ENCODE assay signal across 14 mouse cellular contexts in the genomic region with DNA sequence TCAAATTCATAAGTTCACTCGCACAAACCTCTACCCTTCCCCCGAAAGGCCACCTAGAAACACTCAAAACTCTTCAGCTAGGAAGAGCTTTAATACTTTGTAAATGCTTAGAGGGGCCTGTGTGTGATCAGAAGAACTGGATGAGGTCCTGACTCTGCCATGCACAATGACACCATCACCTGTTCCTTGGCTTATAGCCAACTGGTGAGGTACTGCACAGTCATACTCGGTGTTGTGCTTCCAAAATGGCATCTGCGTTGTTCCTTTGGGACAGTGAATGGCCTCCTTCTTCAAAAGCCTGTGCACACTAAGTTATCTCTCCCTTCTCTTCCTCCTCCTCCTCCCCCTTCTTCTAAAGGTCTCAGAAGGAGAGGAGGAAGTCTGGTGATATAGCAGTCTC. TPM values are rescaled to one million over a fixed set of nuclear protein-coding genes. Genes with fewer than 3 reads are reported as not detected.
DNase-seq lines count a peak whose midpoint lies in the region; ATAC-seq and TF ChIP-seq lines count a peak whose summit lies in the region.
"Had no signal": no experiment of that assay in that cellular context is flagged by ENCODE, and none has a peak within 500 bp of the region (broad histone marks: within the 10 kb centered on the region; RNA-seq: fewer than 3 reads in every experiment).

No protein-coding gene starts in this region.

- 90% methylated on average over 4 of the region's 4 CpGs for WGBS in forebrain, embryonic 11.5 days
- WGBS in forebrain, postnatal 0 days = 86% methylated on average over 4 of the region's 4 CpGs
- WGBS in embryonic facial prominence, embryonic 13.5 days = 89% methylated on average over 4 of the region's 4 CpGs
- 91% methylated on average over 4 of the region's 4 CpGs for WGBS in midbrain, embryonic 12.5 days
- 90% methylated on average over 4 of the region's 4 CpGs for WGBS in kidney, embryonic 14.5 days

- no peak for TF ChIP-seq CTCF in forebrain, postnatal 0 days (IDR thresholded peaks at IDR 0.05; ENCODE audit: low read depth)

- no peak for ATAC-seq in forebrain, embryonic 11.5 days (replicated peaks; ENCODE audit: low FRiP score)
- ATAC-seq in forebrain, postnatal 0 days = no peak
- no peak for ATAC-seq in megakaryocyte, adult 5-6 weeks (ENCODE audit: poor library complexity, severe bottlenecking)
- ATAC-seq in embryonic facial prominence, embryonic 13.5 days (ENCODE audit: insufficient number of reproducible peaks, insufficient read depth, low FRiP score, low TSS enrichment, low read depth) = no peak
- ATAC-seq in midbrain, embryonic 12.5 days (ENCODE audit: low FRiP score, low read depth) = no peak
- no peak for ATAC-seq in kidney, embryonic 14.5 days (ENCODE audit: low FRiP score, low TSS enrichment)

- DNase-seq in forebrain, embryonic 11.5 days (ENCODE audit: low spot score) = no peak
- no peak for DNase-seq in forebrain, postnatal 0 days
- no peak for DNase-seq in cerebellum, postnatal 4 days (ENCODE audit: low spot score in 2 of 2)
- DNase-seq: cerebellum, postnatal 36 days; kidney, postnatal 14 days; right cerebral cortex, postnatal 14 days had no signal

- peaks cover 12% of the 10 kb centered on the region for H3K4me1 ChIP-seq in forebrain, embryonic 11.5 days (replicated peaks; ENCODE audit: control insufficient read depth, insufficient read depth, low read length)
- H3K4me1 ChIP-seq in forebrain, postnatal 0 days (ENCODE audit: insufficient read depth) = peaks cover 8% of the 10 kb centered on the region; the same call in 1 of the 2 replicates
- H3K4me1 ChIP-seq in megakaryocyte, embryonic 14.5 days = peaks cover 60% of the 10 kb centered on the region
- H3K4me1 ChIP-seq in embryonic facial prominence, embryonic 13.5 days = peaks cover 32% of the 10 kb centered on the region
- H3K4me1 ChIP-seq in midbrain, embryonic 12.5 days = peaks cover 36% of the 10 kb centered on the region
- H3K4me1 ChIP-seq in kidney, embryonic 14.5 days (ENCODE audit: control insufficient read depth, insufficient read depth, low read length) = peaks cover 19% of the 10 kb centered on the region

- no peaks in the 10 kb centered on the region for H3K9me3 ChIP-seq in forebrain, embryonic 11.5 days (ENCODE audit: control insufficient read depth, low read length)
- no peaks in the 10 kb centered on the region for H3K9me3 ChIP-seq in forebrain, postnatal 0 days (ENCODE audit: low read length)
- no peaks in the 10 kb centered on the region for H3K9me3 ChIP-seq in megakaryocyte, embryonic 14.5 days
- no peaks in the 10 kb centered on the region for H3K9me3 ChIP-seq in embryonic facial prominence, embryonic 13.5 days
- no peaks in the 10 kb centered on the region for H3K9me3 ChIP-seq in midbrain, embryonic 12.5 days
- no peaks in the 10 kb centered on the region for H3K9me3 ChIP-seq in kidney, embryonic 14.5 days (ENCODE audit: control insufficient read depth, low read length)

- no peaks in the 10 kb centered on the region for H3K27me3 ChIP-seq in forebrain, embryonic 11.5 days (ENCODE audit: control insufficient read depth, insufficient read depth, low read length)
- H3K27me3 ChIP-seq in forebrain, postnatal 0 days (ENCODE audit: insufficient read depth, low read length) = no peaks in the 10 kb centered on the region
- no peaks in the 10 kb centered on the region for H3K27me3 ChIP-seq in megakaryocyte, embryonic 14.5 days (replicated peaks)
- H3K27me3 ChIP-seq in embryonic facial prominence, embryonic 13.5 days = no peaks in the 10 kb centered on the region
- H3K27me3 ChIP-seq in midbrain, embryonic 12.5 days = no peaks in the 10 kb centered on the region
- H3K27me3 ChIP-seq in kidney, embryonic 14.5 days (ENCODE audit: control insufficient read depth, insufficient read depth, low read length) = no peaks in the 10 kb centered on the region

- H3K4me2 ChIP-seq in forebrain, embryonic 11.5 days (ENCODE audit: low read depth, low read length, severe bottlenecking) = no peak overlapping the region
- no peak overlapping the region for H3K4me2 ChIP-seq in forebrain, postnatal 0 days (ENCODE audit: low read depth)
- H3K4me2 ChIP-seq in embryonic facial prominence, embryonic 13.5 days = no peak overlapping the region
- H3K4me2 ChIP-seq in midbrain, embryonic 12.5 days (replicated peaks) = no peak overlapping the region
- H3K4me2 ChIP-seq in kidney, embryonic 14.5 days (replicated peaks; ENCODE audit: low read depth, low read length) = no peak overlapping the region

- peak overlapping the region; percentile 44; the same call in 1 of the 2 replicates for H3K9ac ChIP-seq in forebrain, embryonic 11.5 days (ENCODE audit: low read length)
- H3K9ac ChIP-seq in forebrain, postnatal 0 days = no peak overlapping the region
- H3K9ac ChIP-seq in embryonic facial prominence, embryonic 13.5 days = no peak overlapping the region
- H3K9ac ChIP-seq in midbrain, embryonic 12.5 days (replicated peaks) = no peak overlapping the region
- H3K9ac ChIP-seq in kidney, embryonic 14.5 days (ENCODE audit: low read depth, low read length) = no peak overlapping the region

- no peaks in the 10 kb centered on the region for H3K36me3 ChIP-seq in forebrain, embryonic 11.5 days (ENCODE audit: control insufficient read depth, insufficient read depth, low read length)
- H3K36me3 ChIP-seq in forebrain, postnatal 0 days (ENCODE audit: insufficient read depth) = no peaks in the 10 kb centered on the region
- H3K36me3 ChIP-seq in megakaryocyte, embryonic 14.5 days (replicated peaks; ENCODE audit: low read length) = peaks cover 51% of the 10 kb centered on the region
- H3K36me3 ChIP-seq in embryonic facial prominence, embryonic 13.5 days = 0 out of 2 replicates have a peak, but pooled peaks cover 14% of the 10 kb centered on the region
- no peaks in the 10 kb centered on the region for H3K36me3 ChIP-seq in midbrain, embryonic 12.5 days
- peaks cover 6% of the 10 kb centered on the region; the same call in 1 of the 2 replicates for H3K36me3 ChIP-seq in kidney, embryonic 14.5 days (ENCODE audit: control insufficient read depth, insufficient read depth, low read length)

- H3K27ac ChIP-seq in forebrain, embryonic 11.5 days (ENCODE audit: low read depth, low read length) = no peak overlapping the region
- H3K27ac ChIP-seq in forebrain, postnatal 0 days (ENCODE audit: low read depth, low read length) = no peak overlapping the region
- 0 out of 2 replicates have a peak overlapping the region, but pooled peaks have one; percentile 97 for H3K27ac ChIP-seq in embryonic facial prominence, embryonic 13.5 days
- H3K27ac ChIP-seq in midbrain, embryonic 12.5 days (replicated peaks) = peak overlapping the region; percentile 96
- H3K27ac ChIP-seq in kidney, embryonic 14.5 days (ENCODE audit: low read depth, low read length) = no peak overlapping the region

- H3K4me3 ChIP-seq in forebrain, embryonic 11.5 days (ENCODE audit: low read depth, low read length) = no peak overlapping the region
- H3K4me3 ChIP-seq in forebrain, postnatal 0 days (ENCODE audit: low read depth, low read length) = no peak overlapping the region
- H3K4me3 ChIP-seq in megakaryocyte, embryonic 14.5 days (replicated peaks) = peak overlapping the region; percentile 90
- no peak overlapping the region for H3K4me3 ChIP-seq in embryonic facial prominence, embryonic 13.5 days
- no peak overlapping the region for H3K4me3 ChIP-seq in midbrain, embryonic 12.5 days
- no peak overlapping the region for H3K4me3 ChIP-seq in kidney, embryonic 14.5 days (ENCODE audit: low read length)

RNA-seq across cellular contexts. Expression of a gene that starts 8.3 kb away (rescaled TPM):
- polyA plus RNA-seq in forebrain, embryonic 11.5 days (2014; fragmentation: Nextera tagmentation; extraction: Ambion mirVana) = 0.04 and 0.15 TPM in 2 replicates
- total RNA-seq in forebrain, postnatal 0 days (2014; rRNA removed) = 2.1 and 2.3 TPM in 2 replicates
- 0.99 and 1.8 TPM in 2 replicates for polyA plus RNA-seq in forebrain, postnatal 0 days (2015; fragmentation: Nextera tagmentation; extraction: Ambion mirVana)
- polyA plus RNA-seq in megakaryocyte, embryonic 14.5 days (2012; ENCODE audit: insufficient read depth, low replicate concordance) = not detected in 2 replicates
- total RNA-seq in megakaryocyte, adult 5-6 weeks (2015) = 0.18 and 0.32 TPM in 2 replicates
- total RNA-seq in megakaryocyte, adult 5-6 weeks (2017) = not detected in 2 replicates
- 0.20 and 0.29 TPM in 2 replicates for polyA plus RNA-seq in embryonic facial prominence, embryonic 13.5 days (2015; fragmentation: Nextera tagmentation; extraction: Ambion mirVana)
- 0.13 and 0.14 TPM in 2 replicates for polyA plus RNA-seq in midbrain, embryonic 12.5 days (2016; fragmentation: Nextera tagmentation; extraction: Ambion mirVana)
- 0.03 and 0.14 TPM in 2 replicates for polyA plus RNA-seq in kidney, embryonic 14.5 days (2014; fragmentation: Nextera tagmentation; extraction: Ambion mirVana)
- total RNA-seq: gastrocnemius, adult 8-10 months; liver, adult 2 months had no signal
- polyA plus RNA-seq: erythroblast, embryonic 14.5 days; liver, adult 2 months had no signal

RNA-seq across cellular contexts. Expression of a gene that starts 8.3 kb away (rescaled TPM):
- 18.8 and 20.4 TPM in 2 replicates for polyA plus RNA-seq in forebrain, embryonic 11.5 days (2014; fragmentation: Nextera tagmentation; extraction: Ambion mirVana)
- 3.8 and 4.9 TPM in 2 replicates for total RNA-seq in forebrain, postnatal 0 days (2014; rRNA removed)
- 2.2 and 2.4 TPM in 2 replicates for polyA plus RNA-seq in forebrain, postnatal 0 days (2015; fragmentation: Nextera tagmentation; extraction: Ambion mirVana)
- 2.1 and 2.3 TPM in 2 replicates for polyA plus RNA-seq in megakaryocyte, embryonic 14.5 days (2012; ENCODE audit: insufficient read depth, low replicate concordance)
- 14.8 and 18.9 TPM in 2 replicates for total RNA-seq in megakaryocyte, adult 5-6 weeks (2015)
- 28.4 and 28.9 TPM in 2 replicates for total RNA-seq in megakaryocyte, adult 5-6 weeks (2017)
- 14.4 and 16.5 TPM in 2 replicates for polyA plus RNA-seq in embryonic facial prominence, embryonic 13.5 days (2015; fragmentation: Nextera tagmentation; extraction: Ambion mirVana)
- polyA plus RNA-seq in midbrain, embryonic 12.5 days (2016; fragmentation: Nextera tagmentation; extraction: Ambion mirVana) = 16.3 and 18.9 TPM in 2 replicates
- polyA plus RNA-seq in kidney, embryonic 14.5 days (2014; fragmentation: Nextera tagmentation; extraction: Ambion mirVana) = 8.3 and 14.6 TPM in 2 replicates

RNA-seq across cellular contexts. Expression of a gene that starts 26.7 kb away (rescaled TPM):
- polyA plus RNA-seq in forebrain, embryonic 11.5 days (2014; fragmentation: Nextera tagmentation; extraction: Ambion mirVana) = not detected in 2 replicates
- total RNA-seq in forebrain, postnatal 0 days (2014; rRNA removed) = 0.46 and 2.6 TPM in 2 replicates
- polyA plus RNA-seq in forebrain, postnatal 0 days (2015; fragmentation: Nextera tagmentation; extraction: Ambion mirVana) = 0.42 and 0.62 TPM in 2 replicates
- not detected in 2 replicates for polyA plus RNA-seq in megakaryocyte, embryonic 14.5 days (2012; ENCODE audit: insufficient read depth, low replicate concordance)
- not detected in 2 replicates for total RNA-seq in megakaryocyte, adult 5-6 weeks (2015)
- total RNA-seq in megakaryocyte, adult 5-6 weeks (2017) = not detected in 2 replicates
- polyA plus RNA-seq in embryonic facial prominence, embryonic 13.5 days (2015; fragmentation: Nextera tagmentation; extraction: Ambion mirVana) = 0.17 and 0.39 TPM in 2 replicates
- 0.20 and 0.27 TPM in 2 replicates for polyA plus RNA-seq in midbrain, embryonic 12.5 days (2016; fragmentation: Nextera tagmentation; extraction: Ambion mirVana)
- polyA plus RNA-seq in kidney, embryonic 14.5 days (2014; fragmentation: Nextera tagmentation; extraction: Ambion mirVana) = 0.09 TPM in 1 of 2 replicates, not detected in the other
- total RNA-seq: gastrocnemius, adult 8-10 months; liver, adult 2 months had no signal
- polyA plus RNA-seq: erythroblast, embryonic 14.5 days; liver, adult 2 months had no signal

RNA-seq across cellular contexts. Expression of a gene that starts 45.4 kb away (rescaled TPM):
- polyA plus RNA-seq in forebrain, embryonic 11.5 days (2014; fragmentation: Nextera tagmentation; extraction: Ambion mirVana) = 0.76 and 1.1 TPM in 2 replicates
- 0.77 and 0.95 TPM in 2 replicates for total RNA-seq in forebrain, postnatal 0 days (2014; rRNA removed)
- polyA plus RNA-seq in forebrain, postnatal 0 days (2015; fragmentation: Nextera tagmentation; extraction: Ambion mirVana) = 0.88 and 0.93 TPM in 2 replicates
- not detected in 2 replicates for polyA plus RNA-seq in megakaryocyte, embryonic 14.5 days (2012; ENCODE audit: insufficient read depth, low replicate concordance)
- total RNA-seq in megakaryocyte, adult 5-6 weeks (2015) = not detected in 2 replicates
- not detected in 2 replicates for total RNA-seq in megakaryocyte, adult 5-6 weeks (2017)
- 1.5 and 2.4 TPM in 2 replicates for polyA plus RNA-seq in embryonic facial prominence, embryonic 13.5 days (2015; fragmentation: Nextera tagmentation; extraction: Ambion mirVana)
- 0.73 and 1.5 TPM in 2 replicates for polyA plus RNA-seq in midbrain, embryonic 12.5 days (2016; fragmentation: Nextera tagmentation; extraction: Ambion mirVana)
- 1.8 and 2.1 TPM in 2 replicates for polyA plus RNA-seq in kidney, embryonic 14.5 days (2014; fragmentation: Nextera tagmentation; extraction: Ambion mirVana)
- polyA plus RNA-seq: erythroblast, embryonic 14.5 days had no signal

RNA-seq across cellular contexts. Expression of a gene that starts 56.0 kb away (rescaled TPM):
- 75.1 and 83.2 TPM in 2 replicates for polyA plus RNA-seq in forebrain, embryonic 11.5 days (2014; fragmentation: Nextera tagmentation; extraction: Ambion mirVana)
- 120 and 187 TPM in 2 replicates for total RNA-seq in forebrain, postnatal 0 days (2014; rRNA removed)
- polyA plus RNA-seq in forebrain, postnatal 0 days (2015; fragmentation: Nextera tagmentation; extraction: Ambion mirVana) = 166 and 184 TPM in 2 replicates
- polyA plus RNA-seq in megakaryocyte, embryonic 14.5 days (2012; ENCODE audit: insufficient read depth, low replicate concordance) = 187 and 263 TPM in 2 replicates
- 159 and 168 TPM in 2 replicates for total RNA-seq in megakaryocyte, adult 5-6 weeks (2015)
- total RNA-seq in megakaryocyte, adult 5-6 weeks (2017) = 75.9 and 92.0 TPM in 2 replicates
- 138 and 149 TPM in 2 replicates for polyA plus RNA-seq in embryonic facial prominence, embryonic 13.5 days (2015; fragmentation: Nextera tagmentation; extraction: Ambion mirVana)
- polyA plus RNA-seq in midbrain, embryonic 12.5 days (2016; fragmentation: Nextera tagmentation; extraction: Ambion mirVana) = 66.4 and 77.5 TPM in 2 replicates
- polyA plus RNA-seq in kidney, embryonic 14.5 days (2014; fragmentation: Nextera tagmentation; extraction: Ambion mirVana) = 117 and 131 TPM in 2 replicates

Comparison
In these comparisons a context has a peak if more than half of its experiments do, and no peak if none do; other contexts are left out.
1. H3K27ac ChIP-seq: peak in embryonic facial prominence, embryonic 13.5 days (single experiment) and midbrain, embryonic 12.5 days (single experiment); none in forebrain, embryonic 11.5 days (single experiment), forebrain, postnatal 0 days (single experiment) and kidney, embryonic 14.5 days (single experiment).